Mouse (Mus musculus): ENCODE results near the gene Dazap1.

The Dazap1 gene

GRCm38 (mm10) chr10:80248971-80249640 is 12.2 kb upstream of the Dazap1 start, which contains the start of gene Ndufs7:
Ndufs7 (plus strand) TSS chr10:80249121.
- DNase-seq (ENCODE audit: low spot score in 2 of 2), result peak; percentile 97

GRCm38 (mm10) chr10:80250059-80250458 is 11.2 kb upstream of the Dazap1 start:
- no peak for DNase-seq (ENCODE audit: low spot score in 2 of 2)

- DNase-seq (ENCODE audit: low spot score in 2 of 2), result no peak
Measured at GRCm38 (mm10) chr10:80250573-80250972, 10.7 kb upstream of the Dazap1 start.

- no peak for DNase-seq (ENCODE audit: low spot score in 2 of 2)
Measured at GRCm38 (mm10) chr10:80252011-80252410, 9.3 kb upstream of the Dazap1 start.

GRCm38 (mm10) chr10:80252493-80253274 is 8.6 kb upstream of the Dazap1 start:
- no peak for DNase-seq (ENCODE audit: low spot score in 2 of 2)

GRCm38 (mm10) chr10:80253551-80253950 is 7.7 kb upstream of the Dazap1 start:
- DNase-seq (ENCODE audit: low spot score in 2 of 2), result no peak

GRCm38 (mm10) chr10:80254331-80255297 is 6.7 kb upstream of the Dazap1 start:
- DNase-seq (ENCODE audit: low spot score in 2 of 2), result no peak

- DNase-seq (ENCODE audit: low spot score in 2 of 2), result no peak
Measured at GRCm38 (mm10) chr10:80255881-80256535, 5.3 kb upstream of the Dazap1 start.

- no peak for DNase-seq (ENCODE audit: low spot score in 2 of 2)
Measured at GRCm38 (mm10) chr10:80257936-80258335, 3.4 kb upstream of the Dazap1 start.

GRCm38 (mm10) chr10:80258752-80259462 is 2.4 kb upstream of the Dazap1 start:
- no peak for DNase-seq (ENCODE audit: low spot score in 2 of 2)

- no peak for DNase-seq (ENCODE audit: low spot score in 2 of 2)
Measured at GRCm38 (mm10) chr10:80259463-80259805, 1.9 kb upstream of the Dazap1 start.

GRCm38 (mm10) chr10:80259861-80260641 is 1.2 kb upstream of the Dazap1 start:
- peak; percentile 45 to 52 for DNase-seq (ENCODE audit: low spot score in 2 of 2)

- DNase-seq (ENCODE audit: low spot score in 2 of 2), result peak; percentile 72 to 73
Measured at GRCm38 (mm10) chr10:80261585-80261968, 291 bp downstream of the Dazap1 start.

GRCm38 (mm10) chr10:80262169-80262568 is 883 bp downstream of the Dazap1 start:
- no peak for DNase-seq (ENCODE audit: low spot score in 2 of 2)

GRCm38 (mm10) chr10:80262776-80263365 is 1.6 kb downstream of the Dazap1 start:
- no peak for DNase-seq (ENCODE audit: low spot score in 2 of 2)

- peak; percentile 97 for DNase-seq (ENCODE audit: low spot score in 2 of 2)
Measured at GRCm38 (mm10) chr10:80264341-80265148, 3.3 kb downstream of the Dazap1 start.

GRCm38 (mm10) chr10:80265149-80265486 is 3.8 kb downstream of the Dazap1 start:
- no peak for DNase-seq (ENCODE audit: low spot score in 2 of 2)

- DNase-seq (ENCODE audit: low spot score in 2 of 2), result no peak
Measured at GRCm38 (mm10) chr10:80270099-80270498, 8.8 kb downstream of the Dazap1 start.

- DNase-seq (ENCODE audit: low spot score in 2 of 2), result no peak
Measured at GRCm38 (mm10) chr10:80270734-80271181, 9.5 kb downstream of the Dazap1 start.
